Mouse (Mus musculus): ENCODE data around the gene Opa3. TPM values are rescaled to one million over a fixed set of nuclear protein-coding genes. Genes with fewer than 3 reads are reported as not detected.

The Opa3 gene
- total RNA-seq, 1 experiment from 2014 or later: 11.5 TPM

DNA sequence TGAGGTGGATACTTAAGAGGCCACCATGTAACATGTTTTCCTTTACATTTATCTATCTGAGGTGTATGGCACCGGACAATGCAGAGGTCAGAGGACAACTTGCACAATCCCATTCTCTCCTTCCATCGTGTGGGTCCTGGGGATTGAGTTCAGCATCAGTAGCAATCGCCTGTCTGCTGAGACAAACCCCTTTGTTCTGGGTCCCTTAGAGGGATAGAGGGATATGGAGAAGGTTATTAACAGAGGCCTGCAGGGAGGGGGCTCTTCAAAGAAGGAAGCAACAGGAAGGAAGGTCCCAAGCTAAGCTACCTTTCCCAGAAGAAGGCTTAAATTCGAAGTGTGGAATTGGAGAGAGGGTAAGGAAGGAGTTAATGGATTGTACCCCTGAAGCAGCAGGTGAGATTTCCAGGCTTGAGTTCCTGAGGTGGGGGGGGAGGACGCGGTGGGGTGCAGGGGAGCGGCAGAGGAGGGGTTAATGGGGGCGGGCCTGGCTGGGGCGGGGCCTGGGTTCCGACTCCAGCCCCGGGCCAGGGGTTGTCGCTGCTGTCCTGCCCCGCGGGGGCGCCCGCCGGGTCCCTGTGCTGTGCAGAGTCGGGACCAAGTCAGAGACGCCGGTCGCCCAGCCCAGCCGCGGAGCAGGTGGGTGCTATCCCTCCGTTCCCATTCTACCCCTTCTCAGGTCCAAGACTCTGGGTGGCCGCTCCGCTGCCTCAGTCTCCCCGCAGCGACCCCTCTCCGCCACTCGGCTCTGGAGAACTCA, 16.0 kb upstream of the Opa3 start, which contains the start of gene Gpr4:
Gene Gpr4 (plus strand): TSS at position 543 of the 760 bp plus-strand sequence.
- ATAC-seq (replicated peaks; ENCODE audit: insufficient number of reproducible peaks, low FRiP score, low TSS enrichment, poor library complexity, severe bottlenecking): no peak

DNA sequence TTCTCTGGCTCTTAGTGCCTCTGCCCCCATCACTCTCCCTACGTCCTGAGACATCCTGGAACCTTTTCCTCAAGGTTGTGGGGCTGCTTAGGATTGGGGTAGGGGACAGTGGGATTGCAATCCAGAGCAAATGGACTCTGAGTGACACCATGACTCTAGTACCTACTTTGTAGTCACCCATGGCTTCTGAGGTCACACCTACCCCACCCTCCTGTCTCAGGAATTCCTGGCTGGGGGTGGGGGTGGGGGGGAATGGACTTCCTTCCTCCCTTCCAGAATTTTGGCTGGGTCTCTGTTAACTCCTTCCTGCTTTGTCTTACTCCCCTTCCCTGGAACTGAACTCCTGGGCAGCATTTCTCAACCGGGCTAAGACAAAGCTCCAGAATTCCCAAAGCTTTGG, 14.7 kb upstream of the Opa3 start:
- no peak for ATAC-seq (replicated peaks; ENCODE audit: insufficient number of reproducible peaks, low FRiP score, low TSS enrichment, poor library complexity, severe bottlenecking)

DNA sequence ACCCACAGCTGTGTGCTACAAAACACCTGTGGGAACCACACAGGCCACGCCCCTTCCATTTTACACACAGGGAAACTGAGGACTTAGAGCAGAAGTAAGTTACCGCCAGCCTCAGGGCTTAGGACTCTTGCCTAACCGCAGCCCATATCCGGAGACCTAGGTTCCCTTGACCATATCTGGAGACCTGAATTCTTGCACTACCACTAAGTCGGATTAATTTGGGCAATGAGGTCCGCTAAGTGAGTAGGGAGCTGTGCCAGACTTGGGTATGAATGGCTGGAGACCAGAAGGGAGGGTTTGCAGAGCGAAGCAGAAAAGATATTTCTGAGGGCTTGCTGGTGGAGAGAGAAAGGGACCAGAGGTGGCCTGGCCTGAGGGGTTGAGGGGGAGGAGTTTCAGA, 13.8 kb upstream of the Opa3 start:
- ATAC-seq (replicated peaks; ENCODE audit: insufficient number of reproducible peaks, low FRiP score, low TSS enrichment, poor library complexity, severe bottlenecking): no peak

DNA sequence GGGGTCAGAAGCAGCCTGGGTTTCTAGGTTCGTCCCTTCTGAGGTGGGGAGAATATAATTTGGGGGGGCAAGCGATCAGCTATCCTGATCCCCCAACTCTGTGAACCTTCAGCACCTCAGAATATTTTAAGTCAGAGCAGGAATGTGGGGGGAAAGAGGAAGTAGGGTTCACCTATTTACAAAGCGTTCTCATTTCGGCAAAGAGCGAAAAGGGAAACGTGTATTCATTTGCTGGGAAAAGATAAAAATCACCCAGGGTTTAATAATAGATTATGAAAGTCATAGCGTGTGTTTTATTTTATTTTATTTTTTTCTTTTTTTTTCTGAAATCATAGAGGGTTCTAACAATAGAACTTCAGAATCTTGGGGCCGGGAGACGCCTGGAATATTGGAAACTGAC, 13.2 kb upstream of the Opa3 start:
- no peak for ATAC-seq (replicated peaks; ENCODE audit: insufficient number of reproducible peaks, low FRiP score, low TSS enrichment, poor library complexity, severe bottlenecking)

DNA sequence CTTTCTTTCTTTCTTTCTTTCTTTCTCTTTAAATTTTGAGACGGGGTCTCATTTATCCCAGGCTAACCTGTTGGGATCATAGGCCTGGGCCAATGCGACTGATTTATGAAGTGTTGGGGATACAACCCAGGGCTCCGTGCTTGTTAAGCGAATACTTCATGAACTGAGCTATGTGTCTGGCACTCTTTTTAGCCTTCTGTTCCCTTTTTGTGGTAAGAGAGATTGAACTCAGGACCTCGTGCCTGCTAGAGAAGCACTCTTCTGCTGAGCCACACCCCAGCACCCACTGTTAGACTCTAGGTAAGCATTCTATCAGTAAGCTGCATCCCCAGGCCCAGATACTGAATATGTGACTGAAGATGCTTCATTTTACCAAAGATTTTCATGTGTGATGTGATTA, 10.6 kb upstream of the Opa3 start:
- ATAC-seq (replicated peaks; ENCODE audit: insufficient number of reproducible peaks, low FRiP score, low TSS enrichment, poor library complexity, severe bottlenecking): no peak

DNA sequence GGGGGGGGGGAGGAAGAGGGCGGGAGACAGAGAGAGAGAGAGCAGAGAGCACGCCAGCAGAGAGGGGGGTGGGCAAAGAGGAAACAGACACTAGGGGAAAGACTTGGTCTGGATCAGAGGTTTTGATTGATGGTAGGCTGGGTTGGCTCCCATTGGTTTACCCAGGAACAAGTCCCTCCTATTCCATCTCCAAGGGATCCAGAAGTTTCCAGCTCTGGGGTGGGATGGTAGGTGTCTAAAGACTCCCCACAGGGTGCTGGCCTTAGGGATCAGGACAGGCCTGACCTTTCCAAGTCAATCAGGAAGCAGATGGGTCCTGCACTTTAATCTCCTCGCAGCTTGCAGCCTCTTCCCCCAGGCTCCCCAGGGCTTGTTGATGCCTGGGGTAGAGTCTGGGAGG, 10.2 kb upstream of the Opa3 start:
- ATAC-seq (replicated peaks; ENCODE audit: insufficient number of reproducible peaks, low FRiP score, low TSS enrichment, poor library complexity, severe bottlenecking): no peak

DNA sequence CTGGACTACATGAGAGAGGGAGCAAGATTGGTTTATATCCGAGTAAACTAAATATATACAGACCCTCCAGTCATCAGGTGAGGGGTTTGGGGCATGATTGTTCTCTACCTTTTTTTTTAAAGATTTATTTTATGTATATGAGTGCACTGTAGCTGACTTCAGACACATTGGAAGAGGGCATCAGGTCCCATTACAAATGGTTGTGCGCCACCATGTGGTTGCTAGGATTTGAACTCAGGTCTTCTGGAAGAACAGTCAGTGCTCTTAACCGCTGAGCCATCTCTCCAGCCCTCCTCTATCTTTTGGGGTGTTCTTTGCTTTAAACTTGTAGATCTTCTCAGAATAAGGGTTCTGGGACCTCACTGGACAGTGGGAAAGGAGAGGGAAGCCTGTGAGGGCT, 8.1 kb upstream of the Opa3 start:
- no peak for ATAC-seq (replicated peaks; ENCODE audit: insufficient number of reproducible peaks, low FRiP score, low TSS enrichment, poor library complexity, severe bottlenecking)

DNA sequence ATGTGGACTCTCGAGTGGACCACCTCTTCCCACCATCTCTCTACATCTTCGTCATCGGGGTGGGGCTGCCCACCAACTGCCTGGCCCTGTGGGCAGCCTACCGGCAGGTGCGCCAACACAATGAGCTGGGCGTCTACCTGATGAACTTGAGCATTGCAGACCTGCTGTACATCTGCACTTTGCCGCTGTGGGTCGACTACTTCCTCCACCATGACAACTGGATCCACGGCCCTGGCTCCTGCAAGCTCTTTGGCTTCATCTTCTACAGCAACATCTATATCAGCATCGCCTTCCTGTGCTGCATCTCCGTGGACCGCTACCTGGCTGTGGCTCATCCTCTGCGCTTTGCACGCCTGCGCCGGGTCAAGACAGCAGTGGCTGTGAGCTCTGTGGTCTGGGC, 5.9 kb upstream of the Opa3 start:
- ATAC-seq (replicated peaks; ENCODE audit: insufficient number of reproducible peaks, low FRiP score, low TSS enrichment, poor library complexity, severe bottlenecking): no peak

DNA sequence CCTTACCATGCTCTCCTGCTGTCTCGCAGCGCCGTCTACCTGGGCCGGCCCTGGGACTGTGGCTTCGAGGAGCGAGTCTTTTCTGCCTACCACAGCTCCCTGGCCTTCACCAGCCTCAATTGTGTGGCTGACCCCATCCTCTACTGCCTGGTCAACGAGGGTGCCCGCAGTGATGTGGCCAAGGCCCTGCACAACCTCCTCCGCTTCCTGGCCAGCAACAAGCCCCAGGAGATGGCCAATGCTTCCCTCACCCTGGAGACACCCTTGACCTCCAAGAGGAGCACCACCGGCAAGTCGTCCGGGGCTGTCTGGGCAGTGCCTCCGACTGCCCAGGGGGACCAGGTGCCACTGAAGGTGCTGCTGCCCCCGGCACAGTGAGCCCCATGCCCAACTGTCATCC, 5.3 kb upstream of the Opa3 start:
- ATAC-seq (replicated peaks; ENCODE audit: insufficient number of reproducible peaks, low FRiP score, low TSS enrichment, poor library complexity, severe bottlenecking): no peak

DNA sequence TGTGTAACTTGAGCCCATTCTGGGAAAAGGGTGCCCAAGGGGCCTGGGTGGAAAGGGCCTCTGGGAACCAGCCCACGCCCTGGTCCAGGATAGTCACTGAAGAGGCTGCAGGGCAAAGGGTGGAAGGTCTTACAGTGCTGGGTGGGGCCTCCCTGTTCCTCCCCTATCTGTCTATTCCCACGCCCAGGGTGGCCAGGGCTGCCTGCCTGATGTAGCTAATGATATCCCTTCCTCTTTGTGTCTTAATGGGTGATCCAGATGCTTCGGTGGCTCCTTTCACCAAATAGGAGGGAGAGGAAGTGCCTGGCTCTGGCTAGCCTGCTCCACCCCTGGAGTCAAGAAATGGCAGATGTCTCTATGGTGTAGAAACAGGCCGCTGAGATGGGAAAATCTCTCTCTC, 3.2 kb upstream of the Opa3 start:
- no peak for ATAC-seq (replicated peaks; ENCODE audit: insufficient number of reproducible peaks, low FRiP score, low TSS enrichment, poor library complexity, severe bottlenecking)

DNA sequence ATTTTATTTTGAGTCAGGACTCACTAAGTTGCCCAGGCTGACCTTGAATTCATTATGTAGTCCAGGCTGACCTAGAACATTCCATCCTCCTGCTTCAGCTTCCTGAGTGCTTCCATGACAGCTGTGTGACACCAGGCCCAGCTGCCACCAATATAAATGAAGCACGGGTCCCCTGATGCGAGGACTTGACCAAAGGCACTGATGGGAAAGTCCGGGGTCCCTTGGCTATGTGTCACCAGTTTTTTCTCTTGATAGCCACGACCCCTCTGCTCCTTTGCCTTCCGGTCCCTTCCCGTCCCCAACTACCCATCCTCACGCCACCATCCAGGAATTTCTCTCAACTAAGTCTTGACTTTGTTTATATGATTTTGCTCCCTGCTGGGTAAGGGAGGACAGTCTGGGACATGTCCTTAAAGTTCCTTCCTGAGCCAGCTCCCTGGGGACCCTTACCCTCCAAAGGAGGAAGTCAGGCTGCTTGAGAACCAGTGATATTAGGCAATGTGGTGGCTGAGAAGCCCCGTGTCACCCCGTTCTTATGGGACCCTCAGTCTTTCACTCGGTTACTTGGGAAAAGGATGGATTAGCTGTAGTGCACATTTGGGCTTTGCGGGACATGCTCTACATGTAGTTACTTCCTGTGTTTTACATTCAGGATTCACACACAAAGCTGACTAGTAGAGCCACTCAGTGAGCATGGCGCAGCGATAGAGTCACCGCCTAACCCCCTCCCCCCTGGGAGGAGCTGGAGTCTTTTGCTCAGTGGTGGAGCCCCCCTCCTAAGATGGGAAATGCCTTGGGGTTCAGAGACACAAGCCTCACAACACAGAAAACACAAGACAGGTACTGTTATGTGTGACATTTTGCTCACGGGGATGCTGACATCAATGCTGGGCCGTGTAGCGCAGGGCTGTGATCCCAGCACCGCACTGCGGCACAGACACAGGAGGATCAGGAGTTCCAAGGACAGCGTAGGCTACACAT, 1.0 kb upstream of the Opa3 start:
- peak; percentile 6 for ATAC-seq (replicated peaks; ENCODE audit: insufficient number of reproducible peaks, low FRiP score, low TSS enrichment, poor library complexity, severe bottlenecking)

DNA sequence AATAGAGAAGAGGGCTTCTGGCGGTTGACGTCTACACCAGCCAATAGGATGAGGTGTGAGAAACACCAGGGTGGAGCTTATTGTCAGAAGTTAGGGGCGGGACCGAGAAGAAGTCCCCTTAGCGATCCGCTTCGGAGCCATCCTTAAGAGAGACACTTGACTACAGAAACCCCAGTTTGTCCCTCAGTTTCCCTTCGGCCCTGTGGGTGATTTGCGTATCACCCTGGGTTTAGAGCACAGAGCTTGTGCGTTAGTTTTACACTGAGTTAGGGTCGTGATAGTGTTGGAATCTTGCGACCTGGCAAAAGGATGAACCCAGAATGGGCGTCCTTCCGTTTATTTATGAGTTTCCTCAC, 637 bp downstream of the Opa3 start:
- ATAC-seq (replicated peaks; ENCODE audit: insufficient number of reproducible peaks, low FRiP score, low TSS enrichment, poor library complexity, severe bottlenecking): no peak

DNA sequence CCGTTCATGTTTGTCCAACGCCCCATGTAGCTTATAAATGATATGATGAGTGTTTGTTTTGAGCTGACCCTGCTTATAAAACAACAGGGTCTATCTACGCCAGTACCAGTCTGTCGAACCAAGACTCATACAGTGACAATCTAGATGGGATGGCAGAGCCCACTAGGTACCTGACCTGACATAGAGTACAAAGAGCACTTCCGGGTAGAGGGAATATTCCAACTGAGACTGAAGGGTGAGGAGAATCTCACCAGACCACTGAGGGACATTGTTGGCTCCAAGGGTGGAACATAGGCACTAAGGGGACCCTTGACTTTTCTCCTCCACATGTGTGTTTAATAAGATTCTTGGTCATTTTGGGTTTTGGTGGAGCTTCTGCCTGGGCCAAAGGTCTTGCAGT, 1.3 kb downstream of the Opa3 start:
- ATAC-seq (replicated peaks; ENCODE audit: insufficient number of reproducible peaks, low FRiP score, low TSS enrichment, poor library complexity, severe bottlenecking): no peak

DNA sequence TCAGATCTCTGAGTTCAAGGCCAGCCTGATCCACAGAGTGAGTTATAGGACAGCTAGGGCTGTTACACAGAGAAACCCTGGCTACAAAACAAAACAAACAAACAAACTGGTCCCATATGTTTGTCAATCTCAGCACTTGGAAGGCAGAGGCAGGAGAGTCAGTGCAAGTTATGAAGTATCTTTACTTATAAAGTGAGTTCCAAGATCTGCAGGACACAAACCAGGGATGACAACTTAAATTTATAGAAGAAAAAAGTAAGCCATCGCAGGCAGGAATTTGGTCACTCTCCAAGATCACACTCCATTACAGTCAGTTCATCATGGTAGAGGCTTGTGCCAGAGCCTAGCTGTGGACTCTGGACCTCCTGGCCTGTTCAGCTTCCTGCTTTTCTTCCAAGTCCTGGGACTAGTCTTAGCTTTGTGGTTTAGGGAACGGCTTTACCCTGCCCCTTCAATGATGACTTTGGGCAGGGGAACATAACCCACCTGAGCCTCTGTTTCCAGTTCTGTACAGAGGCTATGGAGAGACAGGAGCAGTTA, 2.0 kb downstream of the Opa3 start:
- no peak for ATAC-seq (replicated peaks; ENCODE audit: insufficient number of reproducible peaks, low FRiP score, low TSS enrichment, poor library complexity, severe bottlenecking)

DNA sequence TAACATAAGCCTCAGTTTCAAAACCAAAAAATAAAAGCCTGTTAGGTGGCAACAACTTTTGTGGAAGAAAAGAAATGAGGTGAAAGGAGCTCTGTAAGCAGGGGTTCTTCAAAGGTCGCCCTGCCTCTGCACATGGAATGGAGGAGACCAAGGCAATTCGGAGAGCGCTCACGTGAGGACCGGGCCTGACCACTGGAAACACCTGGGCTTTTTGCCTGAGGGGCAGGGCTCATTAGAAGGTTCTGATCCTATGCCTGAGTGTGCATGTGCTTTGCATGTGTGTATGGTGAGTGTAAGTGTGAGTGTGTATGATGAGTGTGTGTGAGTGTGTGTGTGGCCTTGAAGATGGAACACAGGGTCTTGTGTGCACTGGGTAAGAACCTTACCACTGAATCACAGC, 2.8 kb downstream of the Opa3 start:
- ATAC-seq (replicated peaks; ENCODE audit: insufficient number of reproducible peaks, low FRiP score, low TSS enrichment, poor library complexity, severe bottlenecking): no peak

DNA sequence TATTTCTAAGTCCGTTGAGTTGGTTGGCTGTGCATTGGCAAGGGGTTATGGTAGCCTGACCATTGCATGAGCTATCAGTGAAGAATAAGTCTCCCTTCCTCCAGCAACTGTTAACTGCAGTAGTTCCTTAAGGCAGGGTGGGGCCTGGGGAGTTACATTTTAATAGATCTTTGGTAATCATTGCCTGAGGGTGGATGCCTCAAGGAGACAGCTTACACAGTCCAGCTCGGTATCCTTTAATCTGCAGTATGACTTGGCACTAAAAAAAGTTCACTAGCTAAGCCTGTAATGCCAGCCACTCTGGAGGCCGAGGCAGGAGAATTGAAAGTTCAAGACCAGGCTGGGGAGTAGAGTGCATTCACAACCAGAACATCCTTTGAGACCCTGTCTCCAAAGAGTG, 3.7 kb downstream of the Opa3 start:
- ATAC-seq (replicated peaks; ENCODE audit: insufficient number of reproducible peaks, low FRiP score, low TSS enrichment, poor library complexity, severe bottlenecking): no peak

DNA sequence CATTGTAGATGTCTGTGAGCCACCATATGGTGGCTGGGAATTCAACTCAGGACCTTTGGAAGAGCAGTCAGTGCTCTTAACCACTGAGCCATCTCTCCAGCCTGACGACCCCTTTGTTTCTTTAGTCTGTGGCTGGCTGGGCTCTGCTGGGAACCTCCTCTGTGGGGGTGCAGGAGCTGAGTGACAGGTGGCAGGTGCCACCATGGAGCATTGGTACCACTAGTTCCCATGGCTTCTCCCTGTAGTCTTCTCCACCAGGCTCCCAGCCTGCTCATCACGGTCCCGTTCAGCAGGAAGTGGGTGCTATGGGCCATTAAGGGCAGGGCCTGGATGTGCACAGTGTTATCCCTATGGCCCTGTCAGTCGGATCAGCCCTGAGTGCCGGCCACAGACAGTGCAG, 6.5 kb downstream of the Opa3 start:
- ATAC-seq (replicated peaks; ENCODE audit: insufficient number of reproducible peaks, low FRiP score, low TSS enrichment, poor library complexity, severe bottlenecking): no peak

DNA sequence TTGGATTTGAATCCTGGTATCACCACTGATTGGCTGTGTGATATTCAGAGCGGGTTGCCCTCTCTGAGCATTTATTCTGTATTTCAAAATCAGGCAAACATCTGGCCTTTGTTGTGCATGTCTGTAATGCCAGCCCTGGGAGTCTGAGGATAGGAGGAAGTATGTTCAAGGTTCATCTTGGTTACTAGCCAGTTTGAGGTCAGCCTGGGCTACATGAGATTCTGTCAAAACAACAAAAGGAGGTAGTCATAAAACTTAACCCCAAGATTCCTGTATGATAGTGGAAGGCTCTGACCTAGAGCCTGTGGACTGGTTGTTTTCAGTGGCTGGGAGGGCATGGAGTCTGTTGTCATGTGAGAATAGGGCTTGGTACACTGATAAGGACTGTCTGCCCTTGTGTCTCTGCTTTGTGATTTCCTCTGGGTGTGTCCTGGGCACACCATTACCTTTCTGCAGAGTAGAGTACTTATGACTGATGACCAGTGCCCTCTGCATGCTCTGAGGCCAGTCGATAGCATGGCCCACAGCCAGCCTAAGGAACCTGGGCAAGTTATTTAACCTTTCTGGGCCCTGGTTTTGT, 7.0 kb downstream of the Opa3 start:
- 0 out of 2 replicates have a peak, but pooled peaks have one; percentile 11 for ATAC-seq (replicated peaks; ENCODE audit: insufficient number of reproducible peaks, low FRiP score, low TSS enrichment, poor library complexity, severe bottlenecking)

DNA sequence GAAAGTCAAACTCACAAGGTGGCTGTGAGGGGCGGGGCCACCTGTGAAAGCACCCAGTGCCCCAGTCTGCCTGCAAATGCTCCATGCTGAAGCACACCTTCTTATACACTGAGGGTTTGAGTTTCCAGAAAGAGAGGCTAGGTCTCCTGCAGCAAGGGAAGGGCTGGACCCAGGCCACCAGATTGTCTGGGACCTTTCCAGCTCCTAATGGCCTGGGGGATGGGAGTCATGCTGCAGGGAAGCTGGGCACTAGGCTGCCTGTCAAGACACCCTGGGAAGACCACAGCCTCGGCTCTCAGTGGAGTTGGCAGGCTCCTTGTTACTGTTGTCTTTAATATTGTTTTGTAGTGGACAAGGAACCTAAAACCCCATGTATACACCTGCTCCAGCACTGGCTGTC, 8.3 kb downstream of the Opa3 start:
- ATAC-seq (replicated peaks; ENCODE audit: insufficient number of reproducible peaks, low FRiP score, low TSS enrichment, poor library complexity, severe bottlenecking): no peak
